Mouse (Mus musculus) brown adipose tissue, adult 24 weeks (tissue): ENCODE results near the gene Col26a1. TPM values are rescaled to one million over a fixed set of nuclear protein-coding genes. Genes with fewer than 3 reads are reported as not detected.

ENCODE experiments used
- H3K27ac ChIP-seq: fragments of 200-500 bp; replicated peaks from 2 replicates; pipeline ENCODE4 v1.5.1; 2012; ENCODE audit warnings: low read depth, mild to moderate bottlenecking, low read length
- H3K4me1 ChIP-seq: fragments of 200-500 bp; 2 replicates; pipeline ENCODE4 v1.6.1; 2012; ENCODE audit warnings: low read length, mixed read lengths; ENCODE audit not compliant: control insufficient read depth, insufficient read depth, insufficient read length
- H3K4me3 ChIP-seq: fragments of 200-500 bp; 2 replicates; pipeline ENCODE4 v1.5.1; 2012; ENCODE audit warnings: low read depth, mild to moderate bottlenecking, low read length, moderate library complexity; ENCODE audit not compliant: insufficient read depth
- polyA plus RNA-seq: library from polyadenylated mRNA; stranded (reverse); fragments of >200 nt; gene quantifications from 2 replicates; pipeline ENCODE4 v1.2.4, GENCODE M21; 2012; ENCODE audit not compliant: missing spikeins, insufficient read depth, insufficient read length

The Col26a1 gene
- polyA plus RNA-seq, 1 experiment, result not detected

DNA sequence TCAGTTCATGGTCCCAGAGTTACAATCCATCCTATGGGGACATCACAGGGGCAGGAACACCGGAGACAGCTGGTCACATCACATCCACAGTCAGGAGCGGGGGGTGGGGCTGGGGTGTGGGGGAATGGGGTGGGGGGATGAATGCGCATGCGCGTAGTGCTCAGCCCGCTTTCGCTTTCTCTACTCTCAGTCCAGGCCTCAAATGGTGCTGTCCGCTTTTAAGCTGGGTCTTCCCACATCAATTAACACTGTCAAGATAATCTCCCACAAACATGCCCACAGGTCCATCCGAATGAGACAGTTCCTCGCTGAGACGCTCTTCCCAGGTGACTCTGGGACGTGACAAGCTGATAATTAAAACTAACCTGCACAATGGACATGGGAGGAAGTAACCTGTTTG, 174.9 kb downstream of the Col26a1 start:
- Histone ChIP-seq H3K4me1 (no peaks in the 10 kb centered on the region), H3K4me3 (no peak overlapping the region)

GRCm38 (mm10) chr5:136706803-136707202, 176.2 kb downstream of the Col26a1 start:
- Histone ChIP-seq H3K27ac (no peak overlapping the region), H3K4me1 (no peaks in the 10 kb centered on the region), H3K4me3 (no peak overlapping the region)

More for the DNA sequence above, 174.9 kb downstream of the Col26a1 start:
- H3K27ac ChIP-seq, result no peak overlapping the region

DNA sequence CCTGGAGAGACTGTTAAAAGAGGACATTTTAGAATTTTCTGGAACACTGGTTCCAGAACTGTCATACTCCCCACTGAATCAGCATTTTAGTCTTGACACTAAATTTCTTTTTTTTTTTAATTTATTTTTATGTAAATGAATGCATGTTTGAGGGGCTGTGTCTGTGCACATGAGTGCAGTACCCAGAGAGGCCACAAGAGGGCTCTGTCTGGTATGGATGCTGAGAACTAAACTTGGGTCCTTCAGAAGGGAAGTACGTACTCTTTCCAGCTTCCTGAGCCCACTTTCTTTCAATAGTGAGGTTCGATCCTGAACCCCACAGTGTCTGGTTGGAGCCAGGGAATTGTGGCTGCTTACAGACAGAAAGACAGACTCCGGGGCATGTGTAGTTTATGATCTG, 177.5 kb downstream of the Col26a1 start:
- H3K27ac ChIP-seq, result no peak overlapping the region
- no peaks in the 10 kb centered on the region for H3K4me1 ChIP-seq
- H3K4me3 ChIP-seq, result no peak overlapping the region

DNA sequence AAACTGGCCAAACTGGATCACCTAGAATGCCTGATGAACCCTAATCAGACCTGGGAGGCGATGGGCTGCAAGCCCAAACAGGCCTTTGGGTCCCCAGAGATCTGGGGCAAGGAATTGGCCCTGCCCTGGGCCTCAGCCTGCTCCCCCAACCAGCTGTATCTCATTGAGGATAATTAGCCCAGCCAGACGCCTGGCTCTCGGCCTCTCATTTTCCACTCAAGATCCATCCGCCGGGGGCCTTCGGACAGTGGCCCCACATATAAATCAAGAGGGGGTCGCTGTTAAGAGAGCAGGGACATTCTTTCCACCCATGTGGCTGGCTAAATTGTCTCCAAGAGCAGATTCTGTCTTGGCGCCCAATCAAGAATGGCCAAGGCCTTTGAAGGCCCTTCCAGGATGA, 178.9 kb downstream of the Col26a1 start:
- Histone ChIP-seq H3K27ac (no peak overlapping the region), H3K4me1 (no peaks in the 10 kb centered on the region), H3K4me3 (no peak overlapping the region)

- Histone ChIP-seq H3K4me3 (no peak overlapping the region), H3K4me1 (no peaks in the 10 kb centered on the region), H3K27ac (no peak overlapping the region)
Observed at GRCm38 (mm10) chr5:136703751-136704150, 179.3 kb downstream of the Col26a1 start.

- Histone ChIP-seq H3K4me3 (no peak overlapping the region), H3K4me1 (no peaks in the 10 kb centered on the region)
Observed at GRCm38 (mm10) chr5:136702159-136702725, 180.8 kb downstream of the Col26a1 start.

GRCm38 (mm10) chr5:136697618-136698017, 185.4 kb downstream of the Col26a1 start:
- no peak overlapping the region for H3K27ac ChIP-seq
- H3K4me3 ChIP-seq, result no peak overlapping the region
- H3K4me1 ChIP-seq, result no peaks in the 10 kb centered on the region

More at GRCm38 (mm10) chr5:136702159-136702725, 180.8 kb downstream of the Col26a1 start:
- no peak overlapping the region for H3K27ac ChIP-seq

GRCm38 (mm10) chr5:136696516-136696915, 186.5 kb downstream of the Col26a1 start:
- Histone ChIP-seq H3K4me1 (no peaks in the 10 kb centered on the region), H3K27ac (no peak overlapping the region), H3K4me3 (no peak overlapping the region)

GRCm38 (mm10) chr5:136694976-136695375, 188.0 kb downstream of the Col26a1 start:
- H3K27ac ChIP-seq, result no peak overlapping the region
- H3K4me3 ChIP-seq, result no peak overlapping the region
- no peaks in the 10 kb centered on the region for H3K4me1 ChIP-seq

DNA sequence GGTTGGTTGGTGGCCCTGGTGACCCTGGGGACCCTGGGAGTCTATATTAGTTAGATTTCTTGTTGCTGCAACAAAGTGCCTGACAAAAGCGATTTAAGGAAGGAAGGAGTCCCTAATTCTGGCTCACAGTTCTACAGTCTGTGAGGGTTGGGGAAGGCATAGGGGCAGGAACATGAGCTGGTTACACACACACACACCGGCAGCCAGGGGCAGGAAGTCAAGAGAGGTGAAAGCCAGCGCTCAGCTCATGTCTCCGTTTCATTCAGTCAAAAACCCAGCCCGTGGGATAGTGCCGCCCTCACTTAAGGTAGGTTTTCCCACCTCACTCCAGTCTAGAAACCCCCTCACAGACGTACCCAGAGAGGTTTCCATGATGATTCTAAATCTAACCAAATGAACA, 189.6 kb downstream of the Col26a1 start:
- no peak overlapping the region for H3K4me3 ChIP-seq
- no peak overlapping the region for H3K27ac ChIP-seq
- H3K4me1 ChIP-seq, result no peaks in the 10 kb centered on the region

GRCm38 (mm10) chr5:136692784-136693183, 190.2 kb downstream of the Col26a1 start, which contains the start of gene Myl10:
TSS of gene Myl10 (plus strand) at chr5:136693146.
- Histone ChIP-seq H3K4me1 (no peaks in the 10 kb centered on the region), H3K27ac (no peak within 1 kb of the TSS), H3K4me3 (no peak within 1 kb of the TSS)

Other genes with a start within 250 kb of the Col26a1 start
- gene Myl10, start 190.1 kb downstream of the Col26a1 start, polyA plus RNA-seq, result not detected in 2 replicates
- gene Ift22, start 24.9 kb upstream of the Col26a1 start, polyA plus RNA-seq, result 13.4 and 14.6 TPM in 2 replicates
- gene Fis1, start 70.1 kb upstream of the Col26a1 start, polyA plus RNA-seq, result 128 and 153 TPM in 2 replicates
- 4.6 and 10.2 TPM in 2 replicates for gene Cldn15, start 83.4 kb upstream of the Col26a1 start, polyA plus RNA-seq
- 15.4 and 16.0 TPM in 2 replicates for gene Plod3, start 103.8 kb upstream of the Col26a1 start, polyA plus RNA-seq
- 76.0 and 101 TPM in 2 replicates for gene Znhit1, start 104.8 kb upstream of the Col26a1 start, polyA plus RNA-seq
- not detected in 2 replicates for gene Vgf, start 143.2 kb upstream of the Col26a1 start, polyA plus RNA-seq
- 69.0 and 73.6 TPM in 2 replicates for gene Ap1s1, start 162.9 kb upstream of the Col26a1 start, polyA plus RNA-seq
- gene Serpine1, start 189.1 kb upstream of the Col26a1 start, polyA plus RNA-seq, result 4.1 and 9.6 TPM in 2 replicates
- 9.8 and 11.1 TPM in 2 replicates for gene Trim56, start 233.0 kb upstream of the Col26a1 start, polyA plus RNA-seq